Mouse (Mus musculus) cerebellum, postnatal 36 days (tissue): ENCODE results near the gene Cirbp.

ENCODE experiments used
- DNase-seq, 2 experiments: peaks; one replicate each; pipeline ENCODE4 v3.0.0; 2021 to 2022; ENCODE audit warnings: mixed read lengths in 2 of 2

The Cirbp gene

GRCm38 (mm10) chr10:80150226-80151210, 15.3 kb upstream of the Cirbp start:
- DNase-seq = peak; percentile 57 to 66

GRCm38 (mm10) chr10:80151211-80152034, 14.4 kb upstream of the Cirbp start:
- peak in 1 of 2 experiments; percentile 51 for DNase-seq

GRCm38 (mm10) chr10:80152071-80152872, 13.5 kb upstream of the Cirbp start:
- DNase-seq = no peak

GRCm38 (mm10) chr10:80152873-80153260, 12.9 kb upstream of the Cirbp start:
- DNase-seq = no peak

GRCm38 (mm10) chr10:80153713-80154112, 12.1 kb upstream of the Cirbp start:
- DNase-seq = no peak

GRCm38 (mm10) chr10:80154384-80154783, 11.4 kb upstream of the Cirbp start:
- no peak for DNase-seq

- DNase-seq = no peak
Measured at GRCm38 (mm10) chr10:80155277-80155676, 10.5 kb upstream of the Cirbp start.

GRCm38 (mm10) chr10:80156002-80156751, 9.6 kb upstream of the Cirbp start:
- DNase-seq = no peak

- DNase-seq = no peak
Measured at GRCm38 (mm10) chr10:80156752-80157053, 9.1 kb upstream of the Cirbp start.

- no peak for DNase-seq
Measured at GRCm38 (mm10) chr10:80157141-80157929, 8.4 kb upstream of the Cirbp start.

- no peak for DNase-seq
Measured at GRCm38 (mm10) chr10:80158307-80158986, 7.3 kb upstream of the Cirbp start.

GRCm38 (mm10) chr10:80159021-80159560, 6.7 kb upstream of the Cirbp start:
- no peak for DNase-seq

- DNase-seq = peak; percentile 97 to 98
Measured at GRCm38 (mm10) chr10:80159561-80160454, 6.0 kb upstream of the Cirbp start.

- peak; percentile 68 to 72 for DNase-seq
Measured at GRCm38 (mm10) chr10:80160455-80161371, 5.1 kb upstream of the Cirbp start.

GRCm38 (mm10) chr10:80161522-80162242, 4.1 kb upstream of the Cirbp start:
- DNase-seq = no peak

GRCm38 (mm10) chr10:80162243-80162608, 3.6 kb upstream of the Cirbp start:
- DNase-seq = no peak

- no peak for DNase-seq
Measured at GRCm38 (mm10) chr10:80162716-80163299, 3.0 kb upstream of the Cirbp start.
